Mouse (Mus musculus) cerebellum, postnatal 14 days (tissue): ENCODE data around the gene Jade2.
A peak's percentile ranks its signal among the peaks of the same experiment; 100 is the strongest.

Source experiments
- DNase-seq, 2 experiments: peaks; one replicate each; pipeline ENCODE4 v3.0.0; 2021; ENCODE audit warnings: mixed read lengths in 2 of 2

The Jade2 gene

GRCm38 (mm10) chr11:51856616-51857080, 805 bp downstream of the Jade2 start:
- DNase-seq, result peak; percentile 57 to 62

GRCm38 (mm10) chr11:51855818-51856615, 1.4 kb downstream of the Jade2 start:
- DNase-seq, result peak; percentile 75 to 81

- peak; percentile 83 to 87 for DNase-seq
Observed at GRCm38 (mm10) chr11:51854981-51855817, 2.3 kb downstream of the Jade2 start.

GRCm38 (mm10) chr11:51852595-51852994, 4.9 kb downstream of the Jade2 start:
- no peak for DNase-seq

- no peak for DNase-seq
Observed at GRCm38 (mm10) chr11:51852091-51852521, 5.3 kb downstream of the Jade2 start.

GRCm38 (mm10) chr11:51850741-51851330, 6.6 kb downstream of the Jade2 start:
- DNase-seq, result no peak

- no peak for DNase-seq
Observed at GRCm38 (mm10) chr11:51848324-51848723, 9.1 kb downstream of the Jade2 start.

GRCm38 (mm10) chr11:51847902-51848301, 9.6 kb downstream of the Jade2 start:
- no peak for DNase-seq

GRCm38 (mm10) chr11:51845981-51846883, 11.2 kb downstream of the Jade2 start:
- DNase-seq, result no peak

GRCm38 (mm10) chr11:51844529-51845098, 12.8 kb downstream of the Jade2 start:
- DNase-seq, result no peak

GRCm38 (mm10) chr11:51843898-51844297, 13.6 kb downstream of the Jade2 start:
- DNase-seq, result no peak

GRCm38 (mm10) chr11:51843168-51843567, 14.3 kb downstream of the Jade2 start:
- DNase-seq, result no peak

- DNase-seq, result no peak
Observed at GRCm38 (mm10) chr11:51841149-51841548, 16.3 kb downstream of the Jade2 start.

- no peak for DNase-seq
Observed at GRCm38 (mm10) chr11:51840657-51841056, 16.8 kb downstream of the Jade2 start.

GRCm38 (mm10) chr11:51839973-51840372, 17.5 kb downstream of the Jade2 start:
- no peak for DNase-seq

GRCm38 (mm10) chr11:51839106-51839505, 18.3 kb downstream of the Jade2 start:
- no peak for DNase-seq

- no peak for DNase-seq
Observed at GRCm38 (mm10) chr11:51837164-51838153, 20.0 kb downstream of the Jade2 start.

- no peak for DNase-seq
Observed at GRCm38 (mm10) chr11:51836506-51836905, 20.9 kb downstream of the Jade2 start.

GRCm38 (mm10) chr11:51835598-51835997, 21.9 kb downstream of the Jade2 start:
- DNase-seq, result no peak

- DNase-seq, result no peak
Observed at GRCm38 (mm10) chr11:51834067-51834411, 23.4 kb downstream of the Jade2 start.
